Mouse (Mus musculus) MEL (cell line): ENCODE results near the gene Cdcp1. TPM values are rescaled to one million over a fixed set of nuclear protein-coding genes. Genes with fewer than 3 reads are reported as not detected.

ENCODE experiments used
- DNase-seq: peaks from one replicate; pipeline ENCODE4 v3.0.0; 2011; ENCODE audit warnings: low read depth, low spot score
- H3K27ac ChIP-seq: 2 replicates; pipeline ENCODE4 v1.5.1; 2012; ENCODE audit warnings: low read depth, mild to moderate bottlenecking, control low read depth, low read length, moderate library complexity; ENCODE audit not compliant: control insufficient read depth
- H3K27me3 ChIP-seq, 2 experiments: fragments of 150-350 bp in 1 of 2; sonication (generic) in 1 of 2; 2 replicates each; pipeline ENCODE4 v1.6.1; 2012; ENCODE audit warnings: low read length in 2 of 2, mild to moderate bottlenecking in 2 of 2, improper control_type of control experiment in 1 of 2, moderate library complexity in 1 of 2; ENCODE audit not compliant: insufficient read depth in 2 of 2, control insufficient read depth in 1 of 2
- H3K36me3 ChIP-seq, 2 experiments: 2 replicates each; pipeline ENCODE4 v1.6.1; 2012 to 2014; ENCODE audit warnings: low read length in 2 of 2, improper control_type of control experiment in 1 of 2, inconsistent platforms in 1 of 2, mild to moderate bottlenecking in 1 of 2; ENCODE audit not compliant: insufficient read depth in 2 of 2, control insufficient read depth in 1 of 2
- H3K4me1 ChIP-seq, 2 experiments: fragments of 150-350 bp in 1 of 2; sonication (generic) in 1 of 2; 2 replicates each; pipeline ENCODE4 v1.6.1; 2012; ENCODE audit warnings: low read length in 2 of 2, improper control_type of control experiment in 1 of 2, mild to moderate bottlenecking in 1 of 2; ENCODE audit not compliant: insufficient read depth in 2 of 2, control insufficient read depth in 1 of 2
- H3K4me3 ChIP-seq, 2 experiments: fragments of 150-350 bp in 1 of 2; sonication (generic) in 1 of 2; 2 replicates each; pipeline ENCODE4 v1.5.1; 2012; ENCODE audit warnings: low read depth in 2 of 2, low read length in 2 of 2, mild to moderate bottlenecking in 2 of 2, moderate library complexity in 2 of 2, control low read depth in 1 of 2, improper control_type of control experiment in 1 of 2; ENCODE audit not compliant: control insufficient read depth in 1 of 2, insufficient read depth in 1 of 2
- H3K79me2 ChIP-seq: 2 replicates; pipeline ENCODE4 v1.6.1; 2012; ENCODE audit warnings: mild to moderate bottlenecking, low read length, moderate library complexity; ENCODE audit not compliant: control insufficient read depth, poor library complexity, insufficient read depth
- H3K9ac ChIP-seq: 2 replicates; pipeline ENCODE4 v1.6.1; 2012; ENCODE audit warnings: low read depth, mild to moderate bottlenecking, control low read depth, low read length, moderate library complexity; ENCODE audit not compliant: control insufficient read depth, poor library complexity, severe bottlenecking
- H3K9me3 ChIP-seq: fragments of 150-350 bp; sonication (generic); replicated peaks from 2 replicates; pipeline ENCODE4 v1.6.1; 2012; ENCODE audit warnings: mild to moderate bottlenecking, low read length, improper control_type of control experiment, moderate library complexity; ENCODE audit not compliant: insufficient read depth
- E2F4 ChIP-seq: IDR thresholded peaks from 2 replicates; pipeline ENCODE4 v1.6.1; 2011; ENCODE audit warnings: low read depth, low read length, improper control_type of control experiment, borderline replicate concordance
- EP300 ChIP-seq, 2 experiments: IDR thresholded peaks; 2 replicates each; pipeline ENCODE4 v1.6.1; 2011; ENCODE audit warnings: improper control_type of control experiment in 2 of 2, low read length in 2 of 2, low read depth in 1 of 2, mild to moderate bottlenecking in 1 of 2
- ETS1 ChIP-seq: IDR thresholded peaks from 2 replicates; pipeline ENCODE4 v1.6.1; 2012; ENCODE audit warnings: low read depth, mild to moderate bottlenecking, inconsistent platforms, low read length, improper control_type of control experiment, moderate library complexity
- GABPA ChIP-seq: IDR thresholded peaks from 2 replicates; pipeline ENCODE4 v1.6.1; 2012; ENCODE audit warnings: low read depth, mild to moderate bottlenecking, inconsistent platforms, low read length, improper control_type of control experiment, moderate library complexity
- HCFC1 ChIP-seq: IDR thresholded peaks from 2 replicates; pipeline ENCODE4 v1.6.1; 2012; ENCODE audit warnings: low read depth, mild to moderate bottlenecking, inconsistent platforms, low read length, improper control_type of control experiment, moderate library complexity
- MAX ChIP-seq: IDR thresholded peaks from 2 replicates; pipeline ENCODE4 v1.6.1; 2011; ENCODE audit warnings: low read length, improper control_type of control experiment
- MAZ ChIP-seq: IDR thresholded peaks from 2 replicates; pipeline ENCODE4 v1.6.1; 2012; ENCODE audit warnings: low read depth, mild to moderate bottlenecking, inconsistent platforms, low read length, improper control_type of control experiment
- MXI1 ChIP-seq: IDR thresholded peaks from 2 replicates; pipeline ENCODE4 v1.6.1; 2011; ENCODE audit warnings: mild to moderate bottlenecking, low read depth, low read length, improper control_type of control experiment
- MYC ChIP-seq: IDR thresholded peaks from 2 replicates; pipeline ENCODE4 v1.6.1; 2011; ENCODE audit warnings: low read depth, mild to moderate bottlenecking, low read length, improper control_type of control experiment, moderate library complexity
- NRF1 ChIP-seq: IDR thresholded peaks from 2 replicates; pipeline ENCODE4 v1.6.1; 2014; ENCODE audit warnings: low read depth, mild to moderate bottlenecking, inconsistent platforms, low read length, improper control_type of control experiment, moderate library complexity; ENCODE audit not compliant: poor library complexity, insufficient read depth, severe bottlenecking
- POLR2A ChIP-seq, 2 experiments: IDR thresholded peaks; 2 replicates each; pipeline ENCODE4 v1.6.1; 2011 to 2012; ENCODE audit warnings: low read length in 2 of 2, mild to moderate bottlenecking in 2 of 2, control low read depth in 1 of 2, improper control_type of control experiment in 1 of 2, low read depth in 1 of 2, moderate library complexity in 1 of 2; ENCODE audit not compliant: control insufficient read depth in 1 of 2, insufficient read depth in 1 of 2, poor library complexity in 1 of 2
- POLR2AphosphoS5 ChIP-seq: IDR thresholded peaks from 2 replicates; pipeline ENCODE4 v1.6.1; 2012; ENCODE audit warnings: low read depth, borderline replicate concordance, mild to moderate bottlenecking, inconsistent platforms, low read length, moderate library complexity, mixed read lengths
- RAD21 ChIP-seq: IDR thresholded peaks from 2 replicates; pipeline ENCODE4 v1.6.1; 2011; ENCODE audit warnings: mild to moderate bottlenecking, low read depth, low read length, improper control_type of control experiment
- RCOR1 ChIP-seq: IDR thresholded peaks from 2 replicates; pipeline ENCODE4 v1.6.1; 2012; ENCODE audit warnings: low read depth, mild to moderate bottlenecking, inconsistent platforms, low read length, improper control_type of control experiment
- TAL1 ChIP-seq: IDR thresholded peaks from 2 replicates; pipeline ENCODE4 v1.6.1; 2012; ENCODE audit warnings: mild to moderate bottlenecking, inconsistent platforms, low read length, moderate library complexity, mixed read lengths
- TCF12 ChIP-seq: IDR thresholded peaks from 2 replicates; pipeline ENCODE4 v1.6.1; 2014; ENCODE audit warnings: low read depth, mild to moderate bottlenecking, inconsistent platforms, low read length, improper control_type of control experiment, moderate library complexity
- USF1 ChIP-seq: IDR thresholded peaks from 2 replicates; pipeline ENCODE4 v1.6.1; 2014; ENCODE audit warnings: low read depth, mild to moderate bottlenecking, inconsistent platforms, low read length, improper control_type of control experiment, moderate library complexity
- USF2 ChIP-seq, 2 experiments: IDR thresholded peaks; 2 replicates each; pipeline ENCODE4 v1.6.1; 2011 to 2012; ENCODE audit warnings: improper control_type of control experiment in 2 of 2, low read length in 2 of 2, borderline replicate concordance in 1 of 2, inconsistent platforms in 1 of 2, low read depth in 1 of 2, mild to moderate bottlenecking in 1 of 2; ENCODE audit not compliant: insufficient read depth in 1 of 2
- ZC3H11A ChIP-seq: IDR thresholded peaks from 2 replicates; pipeline ENCODE4 v1.6.1; 2012; ENCODE audit warnings: low read depth, mild to moderate bottlenecking, inconsistent platforms, low read length, improper control_type of control experiment
- ZNF384 ChIP-seq: IDR thresholded peaks from 2 replicates; pipeline ENCODE4 v1.6.1; 2012; ENCODE audit warnings: low read depth, mild to moderate bottlenecking, inconsistent platforms, low read length, improper control_type of control experiment
- polyA plus RNA-seq, 2 experiments: library from polyadenylated mRNA; stranded (reverse) in 1 of 2; unstranded in 1 of 2; fragments of >175 nt in 1 of 2; fragments of >200 nt in 1 of 2; gene quantifications; 2 replicates each; pipeline versions ENCODE4 v1.2.1 to v1.2.4; 2012; ENCODE audit warnings: low replicate concordance in 2 of 2, low read depth in 1 of 2; ENCODE audit not compliant: insufficient read length in 2 of 2, insufficient read depth in 1 of 2, missing spikeins in 1 of 2
- total RNA-seq: library from RNA; depleted of rRNA; stranded (reverse); fragments of 300-350 nt; gene quantifications from 2 replicates; pipeline ENCODE4 v1.2.3, GENCODE M21; 2012

Cdcp1 gene
- total and polyA plus RNA-seq, 3 experiments: not detected

- TF ChIP-seq RAD21 (no peak), E2F4 (no peak), ETS1 (no peak), MAX (no peak), RCOR1 (no peak), ZC3H11A (no peak), HCFC1 (no peak), MXI1 (no peak), USF1 (no peak), TCF12 (no peak), EP300 (IDR thresholded peaks at IDR 0.05; ENCODE audit: low read depth in 1 of 2, low read length in 2 of 2) (no peak), POLR2AphosphoS5 (no peak), MYC (no peak), NRF1 (no peak), USF2 (IDR thresholded peaks at IDR 0.05; ENCODE audit: borderline replicate concordance in 1 of 2, insufficient read depth in 1 of 2, low read depth in 1 of 2, low read length in 2 of 2) (no peak), GABPA (no peak), ZNF384 (no peak)
- H3K27me3 ChIP-seq: no peaks in the 10 kb centered on the region; a peak in 2 of 4 replicates
- no peaks in the 10 kb centered on the region for H3K79me2 ChIP-seq
- H3K9ac ChIP-seq: no peak overlapping the region
- H3K9me3 ChIP-seq: no peaks in the 10 kb centered on the region
- H3K4me1 ChIP-seq: no peaks in the 10 kb centered on the region; a peak in 1 of 4 replicates
- no peaks in the 10 kb centered on the region; a peak in 1 of 4 replicates for H3K36me3 ChIP-seq
- no peak overlapping the region for H3K4me3 ChIP-seq
- no peak overlapping the region for H3K27ac ChIP-seq
- no peak for DNase-seq
Measured at GRCm38 (mm10) chr9:123241191-123241590, 25.4 kb upstream of the Cdcp1 start.

- H3K36me3 ChIP-seq: no peaks in the 10 kb centered on the region; a peak in 1 of 4 replicates
- TF ChIP-seq TAL1 (no peak), E2F4 (no peak), MAZ (no peak), POLR2A (IDR thresholded peaks at IDR 0.05; ENCODE audit: control insufficient read depth in 1 of 2, insufficient read depth in 1 of 2, low read depth in 1 of 2, low read length in 2 of 2, poor library complexity in 1 of 2) (no peak), MAX (no peak), MYC (no peak)
- DNase-seq: no peak
- no peaks in the 10 kb centered on the region; a peak in 1 of 4 replicates for H3K4me1 ChIP-seq
- H3K4me3 ChIP-seq: no peak overlapping the region
- no peak overlapping the region for H3K9ac ChIP-seq
- H3K9me3 ChIP-seq: no peaks in the 10 kb centered on the region
- H3K27ac ChIP-seq: no peak overlapping the region
- no peaks in the 10 kb centered on the region; a peak in 2 of 4 replicates for H3K27me3 ChIP-seq
- no peaks in the 10 kb centered on the region for H3K79me2 ChIP-seq
Measured at GRCm38 (mm10) chr9:123240751-123241150, 24.9 kb upstream of the Cdcp1 start.
